Mouse (Mus musculus) stomach, embryonic 15.5 days (tissue): ENCODE results near the gene Spata9. TPM values are rescaled to one million over a fixed set of nuclear protein-coding genes. Genes with fewer than 3 reads are reported as not detected.
"Not testable (repeated sequence)": the region's sequence is repeated elsewhere in the genome, so short reads cannot be mapped to it uniquely, and the experiment has no call there.

ENCODE experiments used
- ATAC-seq: fragments of 200-750 bp; cut with Nextera tagmentation; 2 replicates; pipeline ENCODE4 v1.8.0; 2017; ENCODE audit warnings: low read depth, moderate number of reproducible peaks, moderate TSS enrichment; ENCODE audit not compliant: insufficient read depth, low FRiP score
- H3K27ac ChIP-seq: fragments of 300-500 bp; sonication (generic); 2 replicates; pipeline ENCODE4 v1.5.1; 2015; ENCODE audit warnings: mild to moderate bottlenecking, inconsistent platforms
- H3K27me3 ChIP-seq: fragments of 300-500 bp; sonication (generic); replicated peaks from 2 replicates; pipeline ENCODE4 v1.6.1; 2015; ENCODE audit warnings: inconsistent platforms
- H3K36me3 ChIP-seq: fragments of 300-500 bp; sonication (generic); 2 replicates; pipeline ENCODE4 v1.6.1; 2015; ENCODE audit warnings: inconsistent platforms
- H3K4me1 ChIP-seq: fragments of 300-500 bp; sonication (generic); 2 replicates; pipeline ENCODE4 v1.6.1; 2015; ENCODE audit warnings: inconsistent platforms
- H3K4me2 ChIP-seq: fragments of 300-500 bp; sonication (generic); 2 replicates; pipeline ENCODE4 v1.6.1; 2015; ENCODE audit warnings: mild to moderate bottlenecking, inconsistent platforms
- H3K4me3 ChIP-seq: fragments of 300-500 bp; sonication (generic); replicated peaks from 2 replicates; pipeline ENCODE4 v1.5.1; 2015; ENCODE audit warnings: inconsistent platforms
- H3K9ac ChIP-seq: fragments of 300-500 bp; sonication (generic); 2 replicates; pipeline ENCODE4 v1.6.1; 2015; ENCODE audit warnings: inconsistent platforms
- H3K9me3 ChIP-seq: fragments of 300-500 bp; sonication (generic); 2 replicates; pipeline ENCODE4 v1.6.1; 2016; ENCODE audit warnings: inconsistent platforms
- WGBS: fragments of 180-500 bp; shearing (Covaris S2); methylation state at CpG from one replicate; pipeline ENCODE4 v1.1.7; 2015; 5-methylcytosine and 5-hydroxymethylcytosine counted together
- polyA plus RNA-seq: library from polyadenylated mRNA; unstranded; fragments of >200 nt; fragmentation: Nextera tagmentation; extraction: Ambion mirVana; gene quantifications from 2 replicates; pipeline ENCODE4 v1.2.1, GENCODE M21; 2015

Gene Spata9
- 0.71 and 0.95 TPM in 2 replicates for polyA plus RNA-seq

DNA sequence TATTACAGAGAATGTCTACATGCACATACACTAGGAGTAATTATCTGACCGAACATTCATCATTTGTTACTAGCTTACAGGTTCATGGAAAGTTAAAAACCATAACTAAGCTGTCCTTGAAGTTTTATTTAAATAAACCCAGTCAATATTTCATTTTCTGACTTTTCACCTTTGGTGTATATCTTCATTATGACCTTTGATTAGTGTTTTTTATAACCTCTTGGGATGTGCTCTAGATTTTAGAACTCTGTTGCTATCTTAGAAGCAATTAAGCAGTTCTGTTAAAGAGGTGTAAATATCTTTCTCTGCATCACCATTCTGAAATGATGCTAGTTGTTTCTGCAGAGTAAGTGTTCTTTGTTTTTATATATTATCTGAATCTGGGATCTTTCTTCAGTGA lies at the start of gene Spata9:
TSS of gene Spata9 (plus strand) at position 301 of the 400 bp plus-strand sequence.
- Histone ChIP-seq H3K4me3 (no peak within 1 kb of the TSS), H3K27me3 (no peaks in the 10 kb centered on the region), H3K4me2 (no peak within 1 kb of the TSS), H3K36me3 (no peaks in the 10 kb centered on the region), H3K9ac (no peak within 1 kb of the TSS), H3K4me1 (no peaks in the 10 kb centered on the region), H3K27ac (no peak within 1 kb of the TSS), H3K9me3 (no peaks in the 10 kb centered on the region)
- 84% methylated on average over 1 of the region's 1 CpGs for WGBS
- no peak for ATAC-seq

DNA sequence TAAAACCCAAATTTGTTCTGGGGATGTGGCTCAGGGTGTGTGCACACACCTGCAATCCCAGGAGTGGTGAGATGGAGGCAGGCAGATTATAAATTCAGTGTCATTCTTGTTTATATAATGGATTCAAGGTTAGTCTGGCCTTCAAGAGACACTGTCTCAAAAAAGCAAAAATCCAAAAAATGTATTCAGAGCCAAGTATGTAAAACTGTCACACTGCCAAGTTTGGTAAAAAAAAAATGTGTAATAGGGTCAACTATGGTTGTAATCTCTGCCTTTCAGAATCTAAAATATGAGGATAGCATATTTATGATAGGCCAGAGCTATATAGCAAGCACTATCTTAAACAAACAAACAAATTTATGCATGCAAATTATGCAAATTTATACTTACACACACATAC lies 39.0 kb upstream of the Spata9 start:
- no peak for ATAC-seq
- H3K4me2 ChIP-seq = no peak overlapping the region
- H3K36me3 ChIP-seq = no peaks in the 10 kb centered on the region
- H3K4me3 ChIP-seq = no peak overlapping the region
- H3K9me3 ChIP-seq = no peaks in the 10 kb centered on the region
- H3K4me1 ChIP-seq = 0 out of 2 replicates have a peak, but pooled peaks cover 7% of the 10 kb centered on the region
- no peak overlapping the region for H3K27ac ChIP-seq
- H3K9ac ChIP-seq = no peak overlapping the region
- H3K27me3 ChIP-seq = no peaks in the 10 kb centered on the region

DNA sequence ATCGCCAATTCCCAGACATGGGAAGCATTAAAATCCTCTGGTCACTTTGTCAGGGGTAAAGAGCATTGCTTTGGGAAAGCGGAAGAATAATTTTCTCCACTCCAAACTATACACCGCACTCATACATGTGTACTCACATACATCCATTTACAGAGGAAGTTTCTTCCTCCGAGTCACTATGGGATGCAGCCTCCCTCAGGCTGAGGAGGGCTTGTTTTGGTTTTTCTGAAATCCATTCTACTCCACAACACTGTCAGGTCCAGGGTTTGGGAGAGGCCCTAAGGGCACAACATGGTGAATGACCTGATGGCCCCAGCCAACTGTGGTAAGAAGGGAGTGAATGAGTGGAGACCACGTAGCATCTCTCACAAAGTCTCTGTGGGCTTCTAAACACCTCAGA lies 37.9 kb upstream of the Spata9 start:
- not testable (repeated sequence) for H3K9ac ChIP-seq, H3K27ac ChIP-seq, H3K4me3 ChIP-seq, H3K4me1 ChIP-seq, H3K4me2 ChIP-seq, ATAC-seq, H3K9me3 ChIP-seq, H3K36me3 ChIP-seq, H3K27me3 ChIP-seq
- 93% methylated on average over 5 of the region's 5 CpGs for WGBS

DNA sequence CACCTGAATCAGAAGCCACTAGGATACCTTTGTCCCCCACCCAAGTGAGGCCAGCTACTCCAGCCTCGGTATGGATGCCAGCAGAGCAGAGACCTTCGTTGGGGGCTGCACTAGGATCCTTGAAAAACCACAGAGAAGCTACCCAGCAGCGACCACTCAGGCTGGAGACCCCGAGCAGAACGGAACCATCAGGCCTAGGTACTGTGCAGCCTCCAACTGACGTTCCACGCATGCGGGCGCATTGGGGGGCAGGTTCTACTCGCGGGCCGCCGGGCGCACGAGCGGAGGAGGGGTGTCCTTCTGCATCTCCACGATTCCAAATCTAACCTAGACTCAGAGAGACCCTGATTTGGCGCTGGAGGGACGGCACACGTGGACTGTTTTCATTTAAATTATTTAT lies 36.9 kb upstream of the Spata9 start:
- 89% methylated on average over 20 of the region's 20 CpGs for WGBS
- Histone ChIP-seq H3K9ac (no peak overlapping the region), H3K4me3 (no peak overlapping the region), H3K9me3 (no peaks in the 10 kb centered on the region), H3K27ac (no peak overlapping the region), H3K36me3 (no peaks in the 10 kb centered on the region), H3K4me2 (no peak overlapping the region), H3K27me3 (no peaks in the 10 kb centered on the region), H3K4me1 (0 out of 2 replicates have a peak, but pooled peaks cover 7% of the 10 kb centered on the region)
- ATAC-seq = no peak

DNA sequence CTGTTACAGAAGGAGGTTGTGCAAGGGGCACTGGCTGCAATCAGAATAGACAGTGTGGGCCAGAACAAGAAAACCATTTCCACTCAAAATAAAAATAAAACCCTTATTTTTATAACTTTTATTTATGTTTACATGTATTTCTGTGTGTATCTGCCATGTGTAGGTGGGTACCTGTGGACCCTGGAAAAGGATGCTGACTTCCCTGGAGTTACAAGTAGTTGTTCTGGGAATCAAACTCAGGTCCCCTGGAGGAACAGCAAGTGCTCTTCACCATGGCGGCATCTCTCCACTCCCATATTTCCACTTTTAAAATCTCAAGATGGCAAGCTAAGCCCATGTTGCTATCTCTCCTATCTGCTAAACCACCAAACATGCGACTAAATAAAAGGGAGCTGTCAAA lies 36.3 kb upstream of the Spata9 start:
- no peaks in the 10 kb centered on the region for H3K36me3 ChIP-seq
- H3K27ac ChIP-seq = peak overlapping the region; percentile 16; the same call in 1 of the 2 replicates
- no peak for ATAC-seq
- H3K4me3 ChIP-seq = no peak overlapping the region
- H3K27me3 ChIP-seq = no peaks in the 10 kb centered on the region
- 50% methylated on average over 2 of the region's 2 CpGs for WGBS
- H3K4me1 ChIP-seq = 0 out of 2 replicates have a peak, but pooled peaks cover 7% of the 10 kb centered on the region
- no peaks in the 10 kb centered on the region for H3K9me3 ChIP-seq
- H3K4me2 ChIP-seq = no peak overlapping the region
- H3K9ac ChIP-seq = no peak overlapping the region

DNA sequence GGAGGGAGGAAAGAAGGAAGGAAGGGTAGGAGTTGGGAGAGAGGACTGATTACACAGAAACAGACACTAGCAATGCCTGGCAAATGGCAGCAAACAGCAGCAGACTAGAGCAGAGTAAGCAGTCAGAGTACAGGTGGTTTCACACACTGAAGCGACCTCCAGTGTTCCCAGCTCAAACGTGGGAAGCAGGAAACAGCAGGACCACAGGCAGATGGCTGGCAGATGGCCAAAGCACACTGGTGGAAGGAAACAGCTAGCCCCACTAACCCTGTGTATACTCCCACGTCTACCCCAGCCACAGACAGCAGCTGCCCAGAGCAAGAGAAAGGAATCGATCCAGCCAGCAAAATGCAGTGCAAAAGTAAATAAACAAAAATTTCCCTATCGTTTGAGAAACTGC lies 35.9 kb upstream of the Spata9 start:
- no peaks in the 10 kb centered on the region for H3K27me3 ChIP-seq
- no peak overlapping the region for H3K4me3 ChIP-seq
- H3K27ac ChIP-seq = peak overlapping the region; percentile 16; the same call in 1 of the 2 replicates
- no peak overlapping the region for H3K9ac ChIP-seq
- H3K4me2 ChIP-seq = no peak overlapping the region
- ATAC-seq = peak; percentile 86; the same call in 1 of the 2 replicates
- 0 out of 2 replicates have a peak, but pooled peaks cover 7% of the 10 kb centered on the region for H3K4me1 ChIP-seq
- WGBS = 7% methylated on average over 5 of the region's 5 CpGs
- H3K9me3 ChIP-seq = no peaks in the 10 kb centered on the region
- H3K36me3 ChIP-seq = no peaks in the 10 kb centered on the region

DNA sequence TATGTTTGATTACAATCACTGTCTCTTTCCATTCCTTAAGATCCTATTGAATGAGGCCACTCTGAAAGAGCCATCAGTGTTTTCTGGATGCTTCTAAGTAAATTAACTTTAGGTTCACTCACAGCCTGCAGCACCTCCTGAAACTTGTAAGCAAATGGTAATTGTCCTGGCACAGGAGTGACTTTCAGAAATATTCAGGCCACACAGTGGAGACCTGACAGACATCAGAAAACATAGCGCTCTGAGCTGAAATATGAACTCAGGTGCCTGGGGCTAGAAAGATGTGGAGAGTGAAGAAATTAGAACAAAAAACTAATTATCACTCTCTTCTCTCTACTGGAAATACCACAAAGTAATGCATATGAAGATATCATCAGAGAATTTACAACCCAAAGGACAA lies 33.7 kb upstream of the Spata9 start:
- H3K9ac ChIP-seq = no peak overlapping the region
- no peaks in the 10 kb centered on the region for H3K27me3 ChIP-seq
- H3K4me3 ChIP-seq = no peak overlapping the region
- H3K36me3 ChIP-seq = peaks cover 3% of the 10 kb centered on the region; the same call in 1 of the 2 replicates
- no peak overlapping the region for H3K27ac ChIP-seq
- 88% methylated on average over 1 of the region's 1 CpGs for WGBS
- H3K4me2 ChIP-seq = no peak overlapping the region
- ATAC-seq = no peak
- no peaks in the 10 kb centered on the region for H3K9me3 ChIP-seq
- H3K4me1 ChIP-seq = 0 out of 2 replicates have a peak, but pooled peaks cover 7% of the 10 kb centered on the region

DNA sequence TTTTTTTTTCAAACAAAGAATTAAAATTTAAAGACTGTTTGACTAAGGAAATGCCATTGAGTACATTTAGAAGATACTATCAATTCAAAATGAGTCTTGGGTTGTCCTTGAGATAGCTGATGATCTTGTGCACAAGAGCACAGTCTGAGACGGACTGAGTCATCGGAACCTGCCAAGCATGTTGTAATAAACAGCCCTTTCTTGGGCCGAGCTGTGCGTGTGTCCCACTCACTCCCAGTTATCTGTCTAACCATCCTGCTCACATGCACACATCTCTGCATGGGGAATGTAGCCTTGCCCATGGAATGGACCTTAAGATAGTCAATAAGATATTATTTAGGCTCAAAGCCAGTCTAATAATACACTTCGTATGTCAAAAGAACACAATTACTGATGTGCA lies 28.1 kb upstream of the Spata9 start:
- WGBS = 87% methylated on average over 5 of the region's 5 CpGs

DNA sequence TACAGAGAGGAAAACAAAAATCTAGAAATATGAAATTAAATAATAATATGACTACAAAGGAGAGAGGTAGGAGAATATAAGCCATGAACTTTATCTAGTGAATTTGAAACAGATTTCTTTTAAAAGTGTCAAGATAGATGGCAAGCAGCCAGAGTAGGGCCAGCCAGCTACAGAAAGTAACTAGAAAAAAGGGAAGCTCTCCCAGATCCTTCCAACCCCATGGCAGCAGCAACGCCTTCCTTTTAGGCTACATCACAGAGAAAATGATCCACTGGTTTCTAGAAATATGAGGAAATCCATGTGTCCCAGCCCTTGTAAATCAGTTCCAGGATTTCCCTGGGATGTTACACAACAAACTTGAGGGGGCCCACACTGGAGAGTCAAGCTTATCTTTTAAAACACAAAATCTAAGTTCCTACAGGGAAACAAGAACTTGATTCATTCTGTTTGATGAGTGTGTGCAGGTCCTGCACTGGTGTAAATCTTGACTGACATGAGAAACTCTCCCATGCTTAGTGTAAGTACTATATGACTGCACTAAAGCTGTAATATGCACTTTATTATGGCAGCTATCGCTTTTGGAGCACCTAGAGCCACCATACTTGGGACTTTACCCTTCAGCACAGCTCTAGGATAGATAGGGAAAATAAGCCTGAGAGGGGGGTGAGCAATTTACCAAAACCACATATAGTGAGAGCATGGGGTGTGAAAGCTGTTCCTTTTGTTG lies 26.0 kb upstream of the Spata9 start:
- no peaks in the 10 kb centered on the region for H3K9me3 ChIP-seq
- no peaks in the 10 kb centered on the region for H3K27me3 ChIP-seq
- peaks cover 5% of the 10 kb centered on the region; the same call in 1 of the 2 replicates for H3K36me3 ChIP-seq
- no peak overlapping the region for H3K27ac ChIP-seq
- WGBS = 70% methylated on average over 2 of the region's 2 CpGs
- ATAC-seq = no peak
- H3K4me3 ChIP-seq = no peak overlapping the region
- H3K9ac ChIP-seq = no peak overlapping the region
- peak overlapping the region; percentile 28 for H3K4me2 ChIP-seq
- H3K4me1 ChIP-seq = peaks cover 7% of the 10 kb centered on the region; the same call in 1 of the 2 replicates

More for the DNA sequence above, 28.1 kb upstream of the Spata9 start:
- no peak for ATAC-seq
- Histone ChIP-seq H3K4me3 (no peak overlapping the region), H3K4me1 (peaks cover 7% of the 10 kb centered on the region; the same call in 1 of the 2 replicates), H3K27me3 (no peaks in the 10 kb centered on the region), H3K9me3 (no peaks in the 10 kb centered on the region), H3K9ac (no peak overlapping the region), H3K36me3 (peaks cover 5% of the 10 kb centered on the region; the same call in 1 of the 2 replicates), H3K4me2 (no peak overlapping the region), H3K27ac (no peak overlapping the region)

DNA sequence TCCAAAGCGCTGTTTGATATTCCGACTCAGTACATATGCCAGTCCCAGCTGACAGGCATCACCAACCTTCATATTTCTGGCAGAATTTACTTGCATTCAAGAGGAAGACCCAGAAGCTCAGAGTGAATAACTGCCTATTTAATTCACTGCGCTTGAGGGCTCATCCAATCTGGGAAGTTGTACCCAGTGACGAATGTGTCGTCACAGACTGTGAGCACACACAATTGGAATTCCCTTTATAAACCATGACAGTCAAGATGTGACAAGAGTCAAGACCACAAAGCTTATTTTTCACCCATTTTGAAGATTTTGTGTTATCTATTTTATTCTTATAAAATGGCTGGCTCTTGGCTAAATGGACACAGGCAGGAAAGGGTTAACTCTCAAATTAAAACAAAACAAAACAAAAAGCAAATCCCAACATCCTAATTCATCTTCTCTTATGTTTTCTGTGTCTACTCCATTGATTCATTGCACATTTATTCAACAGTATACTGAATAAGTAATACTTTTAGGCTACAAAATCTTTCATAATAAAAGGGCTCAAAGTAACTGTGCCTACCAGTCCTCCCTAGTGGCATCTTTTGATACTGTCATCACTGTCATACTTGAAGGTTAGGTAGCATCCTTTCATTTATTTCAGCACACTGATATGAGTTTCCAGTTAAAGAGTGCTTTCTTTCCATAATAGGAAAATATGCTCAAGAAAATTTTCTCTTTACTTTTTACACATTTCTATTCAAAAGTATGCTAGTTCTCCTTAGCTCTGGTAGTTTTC lies 25.2 kb upstream of the Spata9 start:
- ATAC-seq = no peak
- H3K27ac ChIP-seq = no peak overlapping the region
- H3K36me3 ChIP-seq = peaks cover 5% of the 10 kb centered on the region; the same call in 1 of the 2 replicates
- no peak overlapping the region for H3K4me3 ChIP-seq
- no peaks in the 10 kb centered on the region for H3K27me3 ChIP-seq
- H3K9me3 ChIP-seq = no peaks in the 10 kb centered on the region
- H3K4me1 ChIP-seq = peaks cover 7% of the 10 kb centered on the region; the same call in 1 of the 2 replicates
- H3K9ac ChIP-seq = no peak overlapping the region
- peak overlapping the region; percentile 28 for H3K4me2 ChIP-seq
- WGBS = 84% methylated on average over 5 of the region's 5 CpGs

DNA sequence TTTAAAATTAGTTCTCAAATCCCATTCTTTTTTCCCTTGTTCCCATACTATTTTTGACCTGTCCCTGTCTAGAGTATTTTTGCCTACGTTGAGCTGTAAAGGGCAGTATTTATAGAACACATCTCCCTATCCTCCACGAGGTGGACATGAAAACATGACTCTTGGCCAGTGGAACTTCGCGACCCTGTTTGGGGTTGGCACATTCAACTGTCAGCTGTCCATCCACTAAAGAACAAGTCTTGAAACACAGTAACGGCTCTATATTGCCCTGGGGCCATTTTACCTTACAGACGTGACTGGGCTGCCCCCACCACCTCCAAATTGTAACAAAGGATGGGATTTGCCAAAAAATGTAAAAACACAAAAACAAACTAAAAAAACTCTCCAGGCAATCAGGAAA lies 24.2 kb upstream of the Spata9 start:
- Histone ChIP-seq H3K4me2 (peak overlapping the region; percentile 69), H3K9ac (peak overlapping the region; percentile 81), H3K27ac (peak overlapping the region; percentile 98), H3K9me3 (no peaks in the 10 kb centered on the region), H3K27me3 (no peaks in the 10 kb centered on the region), H3K4me1 (peaks cover 7% of the 10 kb centered on the region; the same call in 1 of the 2 replicates), H3K4me3 (peak overlapping the region; percentile 93), H3K36me3 (peaks cover 5% of the 10 kb centered on the region; the same call in 1 of the 2 replicates)
- peak; percentile 25; the same call in 1 of the 2 replicates for ATAC-seq
- under 1% methylated on average over 6 of the region's 6 CpGs for WGBS
